ENCODE assay signal across 1 mouse cellular context in the genomic region with DNA sequence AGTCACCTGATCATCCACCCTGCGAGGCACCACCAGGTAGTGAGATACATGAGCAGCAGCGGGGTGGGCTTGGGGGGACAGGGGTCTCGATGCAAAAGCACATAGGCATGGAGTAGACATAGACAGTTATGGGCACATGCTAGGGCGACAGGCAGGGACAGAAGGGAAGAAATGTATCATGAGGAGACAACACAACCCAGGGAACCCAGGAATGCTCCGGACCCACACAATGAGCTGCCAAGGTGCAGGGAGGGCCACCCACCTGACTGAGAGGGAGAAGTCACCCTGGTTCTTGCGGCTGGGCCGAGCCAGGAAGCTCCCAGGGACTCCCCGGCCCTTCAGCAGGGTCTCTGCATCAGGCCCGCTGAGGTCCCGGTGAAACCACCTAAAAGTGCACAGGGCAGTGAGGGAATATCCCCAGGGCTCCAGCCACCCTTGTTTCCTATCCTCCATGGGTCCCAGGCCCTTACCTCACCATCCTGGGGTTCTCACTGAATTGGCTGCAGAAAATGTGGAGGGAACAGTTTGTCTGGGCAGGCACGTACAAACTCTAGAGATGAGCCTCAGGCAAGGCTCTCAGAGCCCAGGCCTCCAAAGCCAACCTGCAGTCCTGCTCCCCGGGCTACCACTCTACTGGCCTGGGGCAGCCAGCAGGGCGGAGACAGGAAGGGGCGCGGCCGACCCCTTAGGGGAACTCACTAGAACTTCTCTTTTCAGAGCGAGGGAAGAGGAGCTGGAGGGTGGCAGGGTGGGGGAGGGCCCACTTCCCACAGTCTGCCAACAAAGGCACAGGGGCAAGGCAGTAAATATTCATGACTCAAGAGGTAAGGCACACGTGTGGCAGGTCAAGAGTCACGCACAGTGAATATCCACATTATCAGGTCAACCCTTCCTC.
TF ChIP-seq lines count a peak whose summit lies in the region.

No protein-coding gene starts in this region.

TF ChIP-seq in MEL, 35 proteins besides CTCF, POLR2A, EP300 and RAD21 (continued from another document):
- no peak for TF ChIP-seq MEF2A (IDR thresholded peaks at IDR 0.05; ENCODE audit: extremely low read depth, insufficient replicate concordance, low read depth, low read length, poor library complexity, severe bottlenecking)
- TF ChIP-seq MYB (IDR thresholded peaks at IDR 0.05; ENCODE audit: low read depth, low read length) = 0 out of 2 replicates have a peak, but pooled peaks have one; percentile 34
- no peak for TF ChIP-seq ZC3H11A (IDR thresholded peaks at IDR 0.05; ENCODE audit: low read depth, low read length)
- TF ChIP-seq TAL1 (IDR thresholded peaks at IDR 0.05; ENCODE audit: low read length) = no peak
- peak; percentile 95 for TF ChIP-seq MAZ (IDR thresholded peaks at IDR 0.05; ENCODE audit: low read depth, low read length)
- TF ChIP-seq GATA1 (IDR thresholded peaks at IDR 0.05; ENCODE audit: low read depth, low read length) = no peak
- TF ChIP-seq RCOR1 (IDR thresholded peaks at IDR 0.05; ENCODE audit: low read depth, low read length) = peak; percentile 55
- TF ChIP-seq TBP (IDR thresholded peaks at IDR 0.05; ENCODE audit: low read depth, low read length) = 0 out of 2 replicates have a peak, but pooled peaks have one; percentile 77
- no peak for TF ChIP-seq UBTF (IDR thresholded peaks at IDR 0.05; ENCODE audit: borderline replicate concordance, insufficient read depth, low read depth, low read length)
- peak; percentile 50; the same call in 1 of the 2 replicates for TF ChIP-seq CHD1 (IDR thresholded peaks at IDR 0.05; ENCODE audit: low read depth, low read length)
- TF ChIP-seq MXI1 (IDR thresholded peaks at IDR 0.05; ENCODE audit: low read depth, low read length) = peak; percentile 78
- peak; percentile 42 for TF ChIP-seq CHD2 (IDR thresholded peaks at IDR 0.05; ENCODE audit: low read length)
- TF ChIP-seq HCFC1 (IDR thresholded peaks at IDR 0.05; ENCODE audit: low read depth, low read length) = peak; percentile 71
- no peak for TF ChIP-seq ZNF384 (IDR thresholded peaks at IDR 0.05; ENCODE audit: low read depth, low read length)
- TF ChIP-seq NELFE (IDR thresholded peaks at IDR 0.05; ENCODE audit: low read depth, low read length) = peak; percentile 88
- peak; percentile 73 for TF ChIP-seq MYC (IDR thresholded peaks at IDR 0.05; ENCODE audit: low read depth, low read length)
- no peak for TF ChIP-seq GABPA (IDR thresholded peaks at IDR 0.05; ENCODE audit: low read depth, low read length)
- TF ChIP-seq USF2 (IDR thresholded peaks at IDR 0.05; ENCODE audit: borderline replicate concordance in 1 of 2, insufficient read depth in 1 of 2, low read depth in 1 of 2, low read length in 2 of 2) = no peak
- no peak for TF ChIP-seq NRF1 (IDR thresholded peaks at IDR 0.05; ENCODE audit: insufficient read depth, low read depth, low read length, poor library complexity, severe bottlenecking)
- peak; percentile 75 for TF ChIP-seq TCF12 (IDR thresholded peaks at IDR 0.05; ENCODE audit: low read depth, low read length)
- TF ChIP-seq JUND (IDR thresholded peaks at IDR 0.05; ENCODE audit: low read depth, low read length) = no peak
- peak; percentile 72 for TF ChIP-seq BHLHE40 (IDR thresholded peaks at IDR 0.05; ENCODE audit: borderline replicate concordance, low read depth, low read length)
- TF ChIP-seq ETS1 (IDR thresholded peaks at IDR 0.05; ENCODE audit: low read depth, low read length) = peak; percentile 72; the same call in 1 of the 2 replicates
- 0 out of 2 replicates have a peak, but pooled peaks have one; percentile 21 for TF ChIP-seq KAT2A (conservative IDR thresholded peaks at IDR 0.05; ENCODE audit: low read depth, low read length)
- no peak for TF ChIP-seq E2F4 (IDR thresholded peaks at IDR 0.05; ENCODE audit: borderline replicate concordance, low read depth, low read length)
- TF ChIP-seq USF1 (IDR thresholded peaks at IDR 0.05; ENCODE audit: low read depth, low read length) = peak; percentile 42; the same call in 1 of the 2 replicates
